Mouse (Mus musculus): ENCODE results near the gene Fam43a. TPM values are rescaled to one million over a fixed set of nuclear protein-coding genes. Genes with fewer than 3 reads are reported as not detected.

Gene Fam43a
- polyA plus RNA-seq (2017; shearing (Covaris generic)), result 5.5 TPM

DNA sequence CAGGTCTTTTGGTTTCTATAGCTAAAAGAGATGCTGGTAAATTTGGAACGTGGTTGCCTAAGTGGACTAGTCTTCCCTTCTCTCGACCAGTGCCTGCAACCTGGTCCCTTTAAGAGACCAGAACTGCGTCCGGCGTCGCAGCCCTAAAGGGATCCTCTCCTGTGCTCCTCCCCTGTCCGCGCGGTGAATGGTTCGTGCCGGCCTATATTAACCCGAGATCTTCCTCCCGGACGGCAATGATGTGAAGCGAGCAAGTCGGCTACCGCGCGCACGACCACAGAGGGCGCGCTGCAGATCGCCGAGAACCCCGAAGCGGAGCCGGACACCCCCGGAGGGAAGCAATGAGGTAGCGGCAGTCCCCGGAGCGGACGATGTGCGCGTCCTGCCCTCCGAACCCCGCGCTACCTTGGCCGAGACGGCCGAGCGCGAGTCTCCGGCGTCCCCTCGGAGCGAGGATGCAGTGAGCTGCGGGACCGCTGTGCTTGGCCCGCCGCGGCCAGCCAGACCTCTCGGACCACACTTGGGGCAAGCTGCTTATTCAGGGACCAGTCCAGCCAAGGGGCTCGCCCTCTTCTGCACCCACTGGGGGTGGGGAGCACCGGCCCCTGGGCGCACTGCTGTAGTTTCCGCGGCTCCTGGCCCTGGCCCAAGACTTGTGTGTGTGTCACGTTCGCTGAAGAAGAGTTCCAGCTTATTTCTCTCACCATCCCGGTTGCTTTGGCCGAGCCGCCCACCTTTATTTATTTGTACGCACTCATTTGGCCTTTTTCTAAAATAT, at the start of gene Fam43a:
Gene Fam43a, plus strand, starts transcription at position 233 of the 778 bp plus-strand sequence.

GRCm38 (mm10) chr16:30550748-30551192, 48.8 kb upstream of the Fam43a start, which contains the start of gene Tmem44:
Gene Tmem44, minus strand, starts transcription at chr16:30550842.

DNA sequence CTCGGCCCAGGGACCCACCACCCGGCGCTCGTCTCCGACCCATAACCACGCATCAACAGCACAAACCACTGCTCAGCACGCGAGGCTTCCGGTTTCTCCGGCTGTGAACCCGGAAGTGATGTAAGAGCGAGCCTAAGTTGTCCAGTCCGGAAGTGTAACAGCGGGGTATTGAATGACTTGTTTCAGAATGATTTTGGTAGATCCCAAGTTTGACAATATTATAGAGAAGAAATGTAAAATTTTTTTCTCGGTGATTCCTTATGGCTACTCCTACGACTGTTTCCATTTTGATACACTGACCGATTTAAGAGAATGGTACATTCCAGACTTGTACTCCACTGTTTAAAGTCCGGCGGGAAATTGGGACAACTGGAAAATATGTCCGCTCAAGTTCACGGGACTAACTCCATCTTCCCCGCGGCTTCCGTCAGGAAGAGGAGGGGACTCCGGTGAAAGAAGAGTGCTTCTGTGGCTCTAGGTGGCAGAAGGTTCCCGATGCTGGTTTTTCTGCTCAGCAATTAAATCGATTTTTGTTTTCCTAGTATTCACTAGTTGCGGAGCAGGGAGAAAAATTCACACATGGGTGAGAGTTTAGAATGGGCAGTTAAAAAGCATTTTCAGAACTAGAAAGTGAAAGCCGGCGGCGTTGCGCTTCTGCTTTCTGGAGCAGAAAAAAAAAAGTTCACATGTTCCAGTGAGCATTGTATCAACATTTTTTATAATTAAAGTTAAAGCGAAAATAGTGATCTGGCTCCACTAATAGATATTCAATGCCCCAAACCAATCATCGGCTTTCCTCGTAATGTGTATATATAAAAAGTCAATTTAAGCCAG, 11.8 kb upstream of the Fam43a start, which contains the start of gene Lsg1:
Gene Lsg1, minus strand, starts transcription at position 99 of the 834 bp plus-strand sequence.

Other genes starting within 250 kb of the Fam43a start
- 5.2 TPM for gene Atp13a3, start 193.7 kb upstream of the Fam43a start, polyA plus RNA-seq (2017; shearing (Covaris generic))
- 0.34 TPM for gene Tmem44, start 48.9 kb upstream of the Fam43a start, polyA plus RNA-seq (2017; shearing (Covaris generic))
- gene Lsg1, start 12.1 kb upstream of the Fam43a start, polyA plus RNA-seq (2017; shearing (Covaris generic)), result 76.3 TPM